Mouse (Mus musculus): ENCODE results near the gene Mrm1. TPM values are rescaled to one million over a fixed set of nuclear protein-coding genes. Genes with fewer than 3 reads are reported as not detected.
"Not testable (repeated sequence)": the region's sequence is repeated elsewhere in the genome, so short reads cannot be mapped to it uniquely, and the experiment has no call there.

Gene Mrm1
- 14.5 and 15.5 TPM in 2 replicates for polyA plus RNA-seq (2015; fragmentation: Nextera tagmentation; extraction: Ambion mirVana)

- Histone ChIP-seq H3K36me3 (0 out of 2 replicates have a peak, but pooled peaks cover 3% of the 10 kb centered on the region), H3K4me3 (replicated peaks) (peak within 1 kb of the TSS; percentile 73), H3K9ac (peak within 1 kb of the TSS; percentile 68), H3K9me3 (no peaks in the 10 kb centered on the region), H3K27ac (peak within 1 kb of the TSS; percentile 92), H3K4me1 (0 out of 2 replicates have a peak, but pooled peaks cover 3% of the 10 kb centered on the region), H3K4me2 (peak within 1 kb of the TSS; percentile 97), H3K27me3 (replicated peaks) (no peaks in the 10 kb centered on the region)
- peak; percentile 81 for ATAC-seq (ENCODE audit: insufficient read depth, low FRiP score, low read depth)
- under 1% methylated on average over 54 of the region's 55 CpGs for WGBS
These were observed at the start of gene Mrm1 for GRCm38 (mm10) chr11:84818961-84819692. Mrm1 (minus strand) TSS chr11:84819515.

- Histone ChIP-seq H3K4me1 (peaks cover 3% of the 10 kb centered on the region; the same call in 1 of the 2 replicates), H3K4me3 (replicated peaks) (peak overlapping the region; percentile 94), H3K9ac (peak overlapping the region; percentile 94; the same call in 1 of the 2 replicates), H3K27ac (peak overlapping the region; percentile 98), H3K36me3 (no peaks in the 10 kb centered on the region), H3K4me2 (peak overlapping the region; percentile 73), H3K27me3 (replicated peaks) (no peaks in the 10 kb centered on the region), H3K9me3 (no peaks in the 10 kb centered on the region)
- WGBS, result 9% methylated on average over 7 of the region's 7 CpGs
- no peak for ATAC-seq (ENCODE audit: insufficient read depth, low FRiP score, low read depth)
These were observed 49.5 kb upstream of the Mrm1 start for GRCm38 (mm10) chr11:84868786-84869259.

GRCm38 (mm10) chr11:84867586-84867985, 48.3 kb upstream of the Mrm1 start:
- Histone ChIP-seq H3K9me3 (no peaks in the 10 kb centered on the region), H3K4me1 (peaks cover 3% of the 10 kb centered on the region; the same call in 1 of the 2 replicates), H3K36me3 (no peaks in the 10 kb centered on the region), H3K4me2 (peak overlapping the region; percentile 30; the same call in 1 of the 2 replicates), H3K27ac (no peak overlapping the region), H3K4me3 (replicated peaks) (no peak overlapping the region), H3K9ac (no peak overlapping the region), H3K27me3 (replicated peaks) (no peaks in the 10 kb centered on the region)
- WGBS, result 76% methylated on average over 2 of the region's 2 CpGs
- no peak for ATAC-seq (ENCODE audit: insufficient read depth, low FRiP score, low read depth)

- 42% methylated on average over 2 of the region's 2 CpGs for WGBS
These were observed 46.0 kb upstream of the Mrm1 start for GRCm38 (mm10) chr11:84865268-84865667.

GRCm38 (mm10) chr11:84855285-84855684, 36.0 kb upstream of the Mrm1 start:
- peaks cover 17% of the 10 kb centered on the region; the same call in 1 of the 2 replicates for H3K36me3 ChIP-seq
- no peaks in the 10 kb centered on the region for H3K4me1 ChIP-seq
- no peak overlapping the region for H3K4me2 ChIP-seq
- no peak overlapping the region for H3K9ac ChIP-seq
- no peaks in the 10 kb centered on the region for H3K27me3 ChIP-seq (replicated peaks)
- no peaks in the 10 kb centered on the region for H3K9me3 ChIP-seq
- ATAC-seq (ENCODE audit: insufficient read depth, low FRiP score, low read depth), result no peak
- no peak overlapping the region for H3K27ac ChIP-seq
- no peak overlapping the region for H3K4me3 ChIP-seq (replicated peaks)
- WGBS, result 95% methylated on average over 6 of the region's 6 CpGs

More at GRCm38 (mm10) chr11:84865268-84865667, 46.0 kb upstream of the Mrm1 start:
- Histone ChIP-seq H3K9ac (no peak overlapping the region), H3K36me3 (peaks cover 4% of the 10 kb centered on the region; the same call in 1 of the 2 replicates), H3K27me3 (replicated peaks) (no peaks in the 10 kb centered on the region), H3K9me3 (no peaks in the 10 kb centered on the region), H3K4me1 (peaks cover 3% of the 10 kb centered on the region; the same call in 1 of the 2 replicates), H3K27ac (no peak overlapping the region), H3K4me2 (no peak overlapping the region), H3K4me3 (replicated peaks) (no peak overlapping the region)
- ATAC-seq (ENCODE audit: insufficient read depth, low FRiP score, low read depth), result no peak

GRCm38 (mm10) chr11:84847475-84848090, 28.3 kb upstream of the Mrm1 start:
- no peak overlapping the region for H3K4me2 ChIP-seq
- H3K4me3 ChIP-seq (replicated peaks), result no peak overlapping the region
- no peaks in the 10 kb centered on the region for H3K9me3 ChIP-seq
- H3K9ac ChIP-seq, result no peak overlapping the region
- H3K36me3 ChIP-seq, result peaks cover 28% of the 10 kb centered on the region
- H3K4me1 ChIP-seq, result no peaks in the 10 kb centered on the region
- 89% methylated on average over 7 of the region's 7 CpGs for WGBS
- H3K27me3 ChIP-seq (replicated peaks), result no peaks in the 10 kb centered on the region
- H3K27ac ChIP-seq, result no peak overlapping the region
- no peak for ATAC-seq (ENCODE audit: insufficient read depth, low FRiP score, low read depth)

GRCm38 (mm10) chr11:84846741-84847474, 27.6 kb upstream of the Mrm1 start:
- Histone ChIP-seq H3K9ac (no peak overlapping the region), H3K27ac (no peak overlapping the region), H3K27me3 (replicated peaks) (no peaks in the 10 kb centered on the region), H3K36me3 (peaks cover 28% of the 10 kb centered on the region), H3K4me2 (no peak overlapping the region), H3K9me3 (no peaks in the 10 kb centered on the region), H3K4me3 (replicated peaks) (no peak overlapping the region), H3K4me1 (no peaks in the 10 kb centered on the region)
- ATAC-seq (ENCODE audit: insufficient read depth, low FRiP score, low read depth), result no peak
- WGBS, result 94% methylated on average over 15 of the region's 15 CpGs

- Histone ChIP-seq H3K4me3 (replicated peaks) (no peak overlapping the region), H3K36me3 (peaks cover 36% of the 10 kb centered on the region), H3K27me3 (replicated peaks) (no peaks in the 10 kb centered on the region), H3K9ac (no peak overlapping the region), H3K4me2 (no peak overlapping the region), H3K9me3 (no peaks in the 10 kb centered on the region), H3K4me1 (no peaks in the 10 kb centered on the region), H3K27ac (no peak overlapping the region)
- WGBS, result 90% methylated on average over 2 of the region's 2 CpGs
- ATAC-seq (ENCODE audit: insufficient read depth, low FRiP score, low read depth), result no peak
These were observed 20.0 kb upstream of the Mrm1 start for GRCm38 (mm10) chr11:84839330-84839729.

GRCm38 (mm10) chr11:84829495-84829894, 10.2 kb upstream of the Mrm1 start:
- Histone ChIP-seq H3K4me3 (replicated peaks) (peak overlapping the region; percentile 83), H3K27ac (peak overlapping the region; percentile 87), H3K4me2 (peak overlapping the region; percentile 94), H3K9ac (peak overlapping the region; percentile 81; the same call in 1 of the 2 replicates), H3K36me3 (peaks cover 19% of the 10 kb centered on the region; the same call in 1 of the 2 replicates)
- not testable (repeated sequence) for H3K4me1 ChIP-seq; H3K27me3 ChIP-seq (replicated peaks); H3K9me3 ChIP-seq; ATAC-seq (ENCODE audit: insufficient read depth, low FRiP score, low read depth)
- 68% methylated on average over 11 of the region's 11 CpGs for WGBS

GRCm38 (mm10) chr11:84828516-84829399, 9.4 kb upstream of the Mrm1 start, which contains the start of gene Dhrs11:
Dhrs11 (minus strand) TSS chr11:84828994.
- WGBS, result under 1% methylated on average over 62 of the region's 62 CpGs
- Histone ChIP-seq H3K27me3 (replicated peaks) (no peaks in the 10 kb centered on the region), H3K36me3 (peaks cover 19% of the 10 kb centered on the region; the same call in 1 of the 2 replicates), H3K4me1 (peaks cover 4% of the 10 kb centered on the region; the same call in 1 of the 2 replicates), H3K4me3 (replicated peaks) (peak within 1 kb of the TSS; percentile 83), H3K9me3 (no peaks in the 10 kb centered on the region), H3K4me2 (peak within 1 kb of the TSS; percentile 94), H3K9ac (peak within 1 kb of the TSS; percentile 81), H3K27ac (peak within 1 kb of the TSS; percentile 87)
- ATAC-seq (ENCODE audit: insufficient read depth, low FRiP score, low read depth), result peak; percentile 94
